Mouse (Mus musculus): Measurements from ENCODE around the gene Rhox2e. TPM values are rescaled to one million over a fixed set of nuclear protein-coding genes. Genes with fewer than 3 reads are reported as not detected.

Rhox2e gene
- polyA plus RNA-seq (2021; fragmentation: Nextera tagmentation), result not detected in 2 replicates
- long read RNA-seq, experiment 1, result 0 reads
- long read RNA-seq, experiment 2, result 0 reads

DNA sequence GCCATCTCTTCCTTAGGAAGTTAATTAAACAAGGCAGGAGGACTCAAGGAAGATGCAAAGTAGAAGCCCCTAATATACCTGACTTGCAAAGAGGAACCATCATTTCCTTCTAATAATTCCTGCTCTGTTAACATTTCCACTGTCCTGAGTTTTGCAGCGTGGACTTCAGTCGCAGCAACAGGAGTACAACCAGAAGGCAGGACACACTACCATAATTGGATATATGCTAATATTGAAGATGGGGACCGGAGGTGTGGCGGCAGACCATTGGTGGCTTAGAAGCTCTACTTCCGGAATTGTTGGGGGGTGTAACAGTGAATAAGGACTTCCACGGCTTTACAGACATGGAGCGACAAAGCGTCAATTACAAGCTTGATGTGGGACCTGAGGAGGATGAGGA is at the start of gene Rhox2e:
TSS of gene Rhox2e (plus strand) at position 301 of the 400 bp plus-strand sequence.

GRCm38 (mm10) chrX:37514059-37514458 is 16.2 kb upstream of the Rhox2e start, which contains the start of gene Rhox4d:
Gene Rhox4d, plus strand, starts transcription at chrX:37514359.

GRCm38 (mm10) chrX:37541719-37542118 is 11.5 kb downstream of the Rhox2e start, which contains the start of gene Rhox3e:
Gene Rhox3e, plus strand, starts transcription at chrX:37542019.

GRCm38 (mm10) chrX:37557112-37557511 is 26.9 kb downstream of the Rhox2e start, which contains the start of gene Rhox4e:
Gene Rhox4e, plus strand, starts transcription at chrX:37557412.

DNA sequence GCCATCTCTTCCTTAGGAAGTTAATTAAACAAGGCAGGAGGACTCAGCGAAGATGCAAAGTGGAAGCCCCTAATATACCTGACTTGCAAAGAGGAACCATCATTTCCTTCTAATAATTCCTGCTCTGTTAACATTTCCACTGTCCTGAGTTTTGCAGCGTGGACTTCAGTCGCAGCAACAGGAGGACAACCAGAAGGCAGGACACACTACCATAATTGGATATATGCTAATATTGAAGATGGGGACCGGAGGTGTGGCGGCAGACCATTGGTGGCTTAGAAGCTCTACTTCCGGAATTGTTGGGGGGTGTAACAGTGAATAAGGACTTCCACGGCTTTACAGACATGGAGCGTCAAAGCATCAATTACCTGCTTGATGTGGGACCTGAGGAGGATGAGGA is 40.9 kb downstream of the Rhox2e start, which contains the start of gene Rhox2f:
TSS of gene Rhox2f (plus strand) at position 301 of the 400 bp plus-strand sequence.

DNA sequence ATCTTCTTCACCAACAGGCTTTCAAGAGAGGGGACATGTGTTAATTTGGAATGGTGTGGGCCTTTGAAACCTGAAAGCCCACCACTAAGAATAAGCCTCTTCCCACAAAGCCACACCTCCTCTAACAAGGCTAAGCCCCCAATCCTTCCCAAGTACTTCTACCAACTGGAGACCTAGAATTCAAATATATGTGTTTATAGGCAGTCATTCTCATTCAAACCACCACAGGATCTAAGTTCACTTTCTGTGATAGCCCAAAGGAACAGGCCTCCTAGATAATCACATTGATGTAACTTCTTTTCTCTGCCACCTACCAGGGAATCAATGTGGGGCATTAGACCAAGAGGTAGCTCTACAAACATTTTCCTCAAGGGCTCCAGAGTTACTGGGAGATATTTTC is 50.4 kb downstream of the Rhox2e start, which contains the start of gene Rhox3f:
TSS of gene Rhox3f (plus strand) at position 301 of the 400 bp plus-strand sequence.

Other genes starting within 250 kb of the Rhox2e start
- gene Rhox3a2, start 150.4 kb upstream of the Rhox2e start, polyA plus RNA-seq (2021; fragmentation: Nextera tagmentation), result not detected in 2 replicates
- not detected in 2 replicates for gene Rhox4a2, start 139.6 kb upstream of the Rhox2e start, polyA plus RNA-seq (2021; fragmentation: Nextera tagmentation)
- not detected in 2 replicates for gene Rhox2b, start 118.4 kb upstream of the Rhox2e start, polyA plus RNA-seq (2021; fragmentation: Nextera tagmentation)
- gene Rhox4b, start 98.0 kb upstream of the Rhox2e start, polyA plus RNA-seq (2021; fragmentation: Nextera tagmentation), result not detected in 2 replicates
- not detected in 2 replicates for gene Rhox2c, start 76.8 kb upstream of the Rhox2e start, polyA plus RNA-seq (2021; fragmentation: Nextera tagmentation)
- gene Rhox3c, start 71.9 kb upstream of the Rhox2e start, polyA plus RNA-seq (2021; fragmentation: Nextera tagmentation), result not detected in 2 replicates
- gene Rhox4c, start 50.1 kb upstream of the Rhox2e start, polyA plus RNA-seq (2021; fragmentation: Nextera tagmentation), result not detected in 2 replicates
- gene Rhox2d, start 37.0 kb upstream of the Rhox2e start, polyA plus RNA-seq (2021; fragmentation: Nextera tagmentation), result not detected in 2 replicates
- gene Rhox4d, start 16.1 kb upstream of the Rhox2e start, polyA plus RNA-seq (2021; fragmentation: Nextera tagmentation), result not detected in 2 replicates
- gene Rhox3e, start 11.6 kb downstream of the Rhox2e start, polyA plus RNA-seq (2021; fragmentation: Nextera tagmentation), result not detected in 2 replicates
- gene Rhox4e, start 27.0 kb downstream of the Rhox2e start, polyA plus RNA-seq (2021; fragmentation: Nextera tagmentation), result not detected in 2 replicates
- not detected in 2 replicates for gene Rhox2f, start 41.0 kb downstream of the Rhox2e start, polyA plus RNA-seq (2021; fragmentation: Nextera tagmentation)
- not detected in 2 replicates for gene Rhox3f, start 50.5 kb downstream of the Rhox2e start, polyA plus RNA-seq (2021; fragmentation: Nextera tagmentation)
- not detected in 2 replicates for gene Rhox4f, start 77.3 kb downstream of the Rhox2e start, polyA plus RNA-seq (2021; fragmentation: Nextera tagmentation)
- gene Rhox3g, start 98.2 kb downstream of the Rhox2e start, polyA plus RNA-seq (2021; fragmentation: Nextera tagmentation), result not detected in 2 replicates
- not detected in 2 replicates for gene Rhox2g, start 113.0 kb downstream of the Rhox2e start, polyA plus RNA-seq (2021; fragmentation: Nextera tagmentation)
- not detected in 2 replicates for gene Rhox4g, start 120.9 kb downstream of the Rhox2e start, polyA plus RNA-seq (2021; fragmentation: Nextera tagmentation)
- gene Rhox3h, start 138.3 kb downstream of the Rhox2e start, polyA plus RNA-seq (2021; fragmentation: Nextera tagmentation), result not detected in 2 replicates
- gene Rhox2h, start 142.8 kb downstream of the Rhox2e start, polyA plus RNA-seq (2021; fragmentation: Nextera tagmentation), result not detected in 2 replicates